Mouse (Mus musculus) forebrain, postnatal 0 days (tissue): ENCODE data around the gene Lamb1. TPM values are rescaled to one million over a fixed set of nuclear protein-coding genes. Genes with fewer than 3 reads are reported as not detected.

ENCODE experiments used
- ATAC-seq: fragments of 200-750 bp; cut with Nextera tagmentation; 2 replicates; pipeline ENCODE4 v1.8.0; 2017; ENCODE audit warnings: mild to moderate bottlenecking, moderate library complexity
- DNase-seq: peaks from one replicate; pipeline ENCODE4 v3.0.0-alpha.2; 2015
- H3K27ac ChIP-seq: fragments of 300-500 bp; sonication (generic); 2 replicates; pipeline ENCODE4 v1.5.1; 2014; ENCODE audit warnings: low read depth, mild to moderate bottlenecking, antibody characterized with exemption, low read length, moderate library complexity, mixed read lengths
- H3K27me3 ChIP-seq: fragments of 300-500 bp; sonication (generic); 2 replicates; pipeline ENCODE4 v1.6.1; 2014; ENCODE audit warnings: mild to moderate bottlenecking, low read length, mixed read lengths; ENCODE audit not compliant: insufficient read depth
- H3K36me3 ChIP-seq: fragments of 300-500 bp; sonication (generic); 2 replicates; pipeline ENCODE4 v1.6.1; 2014; ENCODE audit warnings: mild to moderate bottlenecking, moderate library complexity; ENCODE audit not compliant: insufficient read depth
- H3K4me1 ChIP-seq: fragments of 300-500 bp; sonication (generic); 2 replicates; pipeline ENCODE4 v1.6.1; 2014; ENCODE audit warnings: antibody characterized with exemption; ENCODE audit not compliant: insufficient read depth
- H3K4me2 ChIP-seq: fragments of 300-500 bp; sonication (generic); 2 replicates; pipeline ENCODE4 v1.6.1; 2014; ENCODE audit warnings: low read depth, mild to moderate bottlenecking, moderate library complexity
- H3K4me3 ChIP-seq: fragments of 300-500 bp; sonication (generic); 2 replicates; pipeline ENCODE4 v1.5.1; 2014; ENCODE audit warnings: low read depth, low read length, mixed read lengths
- H3K9ac ChIP-seq: fragments of 300-500 bp; sonication (generic); 2 replicates; pipeline ENCODE4 v1.6.1; 2014; ENCODE audit warnings: mild to moderate bottlenecking
- H3K9me3 ChIP-seq: fragments of 300-500 bp; sonication (generic); 2 replicates; pipeline ENCODE4 v1.6.1; 2016; ENCODE audit warnings: low read length
- CTCF ChIP-seq: sonication (generic); IDR thresholded peaks from 2 replicates; pipeline ENCODE4 v1.5.1; 2016; ENCODE audit warnings: antibody characterized with exemption, control low read depth, low read depth
- WGBS: fragments of 180-500 bp; shearing (Covaris S2); extraction: QIAGEN DNeasy Blood & Tissue Kit; methylation state at CpG from one replicate; pipeline ENCODE4 v1.1.7; 2014; 5-methylcytosine and 5-hydroxymethylcytosine counted together
- polyA plus RNA-seq: library from polyadenylated mRNA; unstranded; fragments of >200 nt; fragmentation: Nextera tagmentation; extraction: Ambion mirVana; gene quantifications from 2 replicates; pipeline ENCODE4 v1.2.1, GENCODE M21; 2015
- total RNA-seq: library from RNA; depleted of rRNA; stranded (reverse); fragments of >200 nt; gene quantifications from 2 replicates; pipeline ENCODE4 v1.2.3, GENCODE M21; 2014

Lamb1 gene
- total and polyA plus RNA-seq, 2 experiments from 2014 or later = 12.1 to 33.4 TPM

DNA sequence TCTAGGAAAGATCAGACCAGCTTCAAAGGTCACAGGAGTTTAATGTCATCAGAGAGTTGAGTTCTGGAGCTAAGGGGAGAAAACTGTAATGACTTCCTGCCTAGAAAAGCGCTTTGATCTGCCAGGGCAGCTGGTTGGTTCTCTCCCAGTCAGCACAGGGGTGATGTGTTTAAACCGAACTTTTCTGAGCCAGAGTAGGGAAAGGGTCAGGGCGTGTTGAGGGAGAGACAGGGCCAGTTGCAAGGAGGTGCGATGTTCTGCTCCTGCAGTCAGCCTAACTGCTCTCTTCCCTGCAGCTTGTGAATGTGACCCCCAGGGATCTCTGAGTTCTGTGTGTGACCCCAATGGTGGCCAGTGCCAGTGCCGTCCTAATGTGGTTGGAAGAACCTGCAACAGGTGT is 37.2 kb downstream of the Lamb1 start:
- Histone ChIP-seq H3K4me3 (no peak overlapping the region), H3K36me3 (peaks cover 25% of the 10 kb centered on the region), H3K27ac (no peak overlapping the region), H3K9me3 (no peaks in the 10 kb centered on the region), H3K4me2 (no peak overlapping the region), H3K9ac (no peak overlapping the region), H3K27me3 (no peaks in the 10 kb centered on the region), H3K4me1 (no peaks in the 10 kb centered on the region)
- DNase-seq = no peak
- WGBS = 74% methylated on average over 5 of the region's 5 CpGs
- ATAC-seq = no peak; the same call in 1 of the 2 replicates
- no peak for TF ChIP-seq CTCF

DNA sequence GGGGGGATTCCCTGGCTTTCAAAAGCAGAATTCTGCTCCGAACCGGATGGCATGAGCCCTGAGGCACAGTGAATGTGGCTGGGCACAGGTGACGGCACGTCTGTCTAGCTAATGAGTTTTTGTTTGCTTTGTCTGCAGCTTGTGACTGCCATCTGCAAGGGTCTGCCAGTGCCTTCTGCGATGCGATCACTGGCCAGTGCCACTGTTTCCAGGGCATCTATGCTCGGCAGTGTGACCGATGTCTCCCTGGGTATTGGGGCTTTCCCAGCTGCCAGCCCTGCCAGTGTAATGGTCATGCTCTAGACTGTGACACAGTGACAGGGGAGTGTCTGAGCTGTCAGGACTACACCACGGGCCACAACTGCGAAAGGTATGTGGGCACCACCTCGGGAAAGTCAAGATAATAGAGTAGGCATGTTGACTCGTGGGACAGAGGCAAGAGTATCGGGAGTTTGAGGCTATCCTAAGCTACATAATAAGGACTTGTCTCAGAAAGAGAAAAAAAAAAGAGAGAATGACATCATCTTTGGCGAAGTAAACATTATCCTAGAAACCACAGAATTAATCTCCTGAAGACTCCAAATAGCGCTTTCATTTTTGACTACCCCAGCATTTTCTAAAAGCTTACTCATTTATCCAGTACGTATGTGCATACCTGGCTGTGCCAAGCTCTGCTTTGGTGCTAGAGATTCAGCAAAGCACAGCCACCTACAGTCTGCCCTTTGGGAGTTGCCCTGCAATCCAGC is 37.9 kb downstream of the Lamb1 start:
- TF ChIP-seq CTCF = no peak
- no peak overlapping the region for H3K9ac ChIP-seq
- H3K4me1 ChIP-seq = no peaks in the 10 kb centered on the region
- peaks cover 25% of the 10 kb centered on the region for H3K36me3 ChIP-seq
- H3K4me3 ChIP-seq = no peak overlapping the region
- H3K27ac ChIP-seq = no peak overlapping the region
- no peaks in the 10 kb centered on the region for H3K9me3 ChIP-seq
- DNase-seq (peak; percentile 22), ATAC-seq (peak; percentile 68)
- H3K4me2 ChIP-seq = no peak overlapping the region
- 57% methylated on average over 16 of the region's 16 CpGs for WGBS
- no peaks in the 10 kb centered on the region for H3K27me3 ChIP-seq

DNA sequence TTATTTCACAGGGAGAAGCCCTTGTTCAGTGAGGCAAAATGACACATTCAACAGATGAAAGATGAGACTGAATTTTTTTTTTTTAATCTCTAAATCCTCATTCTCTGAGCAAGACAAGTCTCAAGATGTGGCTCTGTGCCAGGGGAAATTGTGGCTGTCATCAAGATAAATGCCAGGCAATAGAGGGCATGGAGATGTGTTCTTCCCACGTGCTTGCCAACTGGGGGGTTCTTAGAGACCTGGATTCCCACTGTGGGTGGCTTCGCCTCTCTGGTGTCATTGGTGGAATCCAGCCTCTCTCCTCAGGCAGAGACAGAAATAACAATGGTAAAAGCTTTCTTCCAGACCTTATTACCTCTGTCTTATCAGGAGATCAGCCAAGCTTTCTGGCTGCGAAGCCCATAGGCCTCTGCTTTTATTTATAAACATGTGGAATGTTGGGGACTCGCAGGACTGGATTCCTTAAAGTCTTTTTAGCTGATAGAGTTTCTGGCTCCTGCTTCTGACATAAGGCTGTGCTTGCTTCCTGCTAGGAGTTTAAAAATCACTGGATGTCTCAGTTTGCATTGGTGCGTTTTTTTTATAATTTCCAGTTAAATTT is 41.1 kb downstream of the Lamb1 start:
- no peaks in the 10 kb centered on the region for H3K9me3 ChIP-seq
- H3K4me2 ChIP-seq = no peak overlapping the region
- DNase-seq (no peak), ATAC-seq (peak; percentile 32; the same call in 1 of the 2 replicates)
- H3K27ac ChIP-seq = no peak overlapping the region
- no peak for TF ChIP-seq CTCF
- WGBS = 62% methylated on average over 5 of the region's 5 CpGs
- H3K27me3 ChIP-seq = no peaks in the 10 kb centered on the region
- H3K4me3 ChIP-seq = no peak overlapping the region
- H3K9ac ChIP-seq = no peak overlapping the region
- H3K36me3 ChIP-seq = peaks cover 14% of the 10 kb centered on the region; the same call in 1 of the 2 replicates
- H3K4me1 ChIP-seq = no peaks in the 10 kb centered on the region

DNA sequence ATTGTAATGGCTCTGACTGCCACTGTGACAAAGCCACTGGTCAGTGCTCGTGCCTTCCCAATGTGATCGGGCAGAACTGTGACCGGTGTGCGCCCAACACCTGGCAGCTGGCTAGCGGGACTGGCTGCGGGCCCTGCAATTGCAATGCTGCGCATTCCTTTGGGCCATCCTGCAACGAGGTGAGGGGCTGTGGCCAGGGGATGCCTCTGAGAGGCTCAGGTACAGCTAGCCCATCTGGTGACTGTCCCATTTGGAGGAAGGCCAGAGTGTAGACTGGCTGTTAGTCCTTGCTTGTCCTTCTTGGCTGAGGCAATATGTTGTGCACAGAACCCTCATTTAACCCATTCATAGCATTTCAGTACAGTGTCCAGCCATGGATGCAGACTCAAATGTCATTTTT is 42.0 kb downstream of the Lamb1 start:
- Histone ChIP-seq H3K4me2 (no peak overlapping the region), H3K9me3 (no peaks in the 10 kb centered on the region), H3K4me1 (no peaks in the 10 kb centered on the region), H3K9ac (no peak overlapping the region), H3K4me3 (no peak overlapping the region), H3K27ac (no peak overlapping the region), H3K27me3 (no peaks in the 10 kb centered on the region), H3K36me3 (peaks cover 11% of the 10 kb centered on the region; the same call in 1 of the 2 replicates)
- no peak for TF ChIP-seq CTCF
- 89% methylated on average over 8 of the region's 8 CpGs for WGBS
- ATAC-seq = no peak
- DNase-seq = no peak

DNA sequence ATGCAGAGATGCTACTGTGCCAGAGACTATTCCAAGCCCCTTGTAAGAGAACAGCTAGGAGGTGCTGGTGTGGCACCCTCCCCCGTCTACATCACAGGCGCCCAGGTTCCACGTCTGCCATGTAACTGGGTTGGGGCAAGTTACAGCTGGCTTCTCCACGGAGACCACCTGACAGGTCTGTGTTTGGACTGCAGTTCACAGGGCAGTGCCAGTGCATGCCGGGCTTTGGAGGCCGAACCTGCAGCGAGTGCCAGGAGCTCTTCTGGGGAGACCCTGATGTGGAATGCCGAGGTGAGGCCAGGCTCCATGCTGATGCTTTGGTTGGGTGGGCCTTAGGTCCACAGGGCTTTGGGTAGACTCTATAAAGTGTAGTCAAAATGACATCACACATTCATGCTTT is 42.7 kb downstream of the Lamb1 start:
- Histone ChIP-seq H3K4me3 (no peak overlapping the region), H3K4me2 (no peak overlapping the region), H3K4me1 (no peaks in the 10 kb centered on the region), H3K27ac (no peak overlapping the region), H3K36me3 (peaks cover 12% of the 10 kb centered on the region; the same call in 1 of the 2 replicates), H3K9me3 (no peaks in the 10 kb centered on the region), H3K9ac (no peak overlapping the region), H3K27me3 (no peaks in the 10 kb centered on the region)
- no peak for DNase-seq
- no peak for ATAC-seq
- no peak for TF ChIP-seq CTCF
- 94% methylated on average over 8 of the region's 8 CpGs for WGBS

DNA sequence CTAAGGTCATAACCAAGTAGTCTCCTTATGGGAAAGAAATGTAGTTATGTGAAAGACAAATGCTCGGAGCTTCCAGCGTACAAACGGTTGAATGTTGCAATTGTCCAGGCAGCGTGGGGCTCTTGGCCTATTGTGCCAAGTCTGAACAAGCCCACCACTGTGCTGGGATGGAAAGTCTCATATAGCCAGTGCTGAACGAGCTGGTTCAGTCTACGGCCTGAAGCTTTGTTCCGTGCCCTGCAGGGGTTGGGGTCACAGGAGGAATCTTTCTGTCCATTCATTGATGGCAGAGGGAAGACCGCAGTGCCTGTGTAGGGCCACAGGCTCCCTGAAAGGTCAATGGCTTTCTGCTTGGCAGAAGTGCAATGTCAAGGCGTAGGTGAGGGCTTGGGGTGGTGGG is 45.7 kb downstream of the Lamb1 start:
- peaks cover 8% of the 10 kb centered on the region; the same call in 1 of the 2 replicates for H3K36me3 ChIP-seq
- WGBS = 47% methylated on average over 9 of the region's 9 CpGs
- H3K4me3 ChIP-seq = no peak overlapping the region
- ATAC-seq (no peak), DNase-seq (no peak)
- no peaks in the 10 kb centered on the region for H3K27me3 ChIP-seq
- no peak for TF ChIP-seq CTCF
- H3K4me2 ChIP-seq = no peak overlapping the region
- H3K9ac ChIP-seq = no peak overlapping the region
- H3K9me3 ChIP-seq = no peaks in the 10 kb centered on the region
- H3K27ac ChIP-seq = no peak overlapping the region
- H3K4me1 ChIP-seq = no peaks in the 10 kb centered on the region

DNA sequence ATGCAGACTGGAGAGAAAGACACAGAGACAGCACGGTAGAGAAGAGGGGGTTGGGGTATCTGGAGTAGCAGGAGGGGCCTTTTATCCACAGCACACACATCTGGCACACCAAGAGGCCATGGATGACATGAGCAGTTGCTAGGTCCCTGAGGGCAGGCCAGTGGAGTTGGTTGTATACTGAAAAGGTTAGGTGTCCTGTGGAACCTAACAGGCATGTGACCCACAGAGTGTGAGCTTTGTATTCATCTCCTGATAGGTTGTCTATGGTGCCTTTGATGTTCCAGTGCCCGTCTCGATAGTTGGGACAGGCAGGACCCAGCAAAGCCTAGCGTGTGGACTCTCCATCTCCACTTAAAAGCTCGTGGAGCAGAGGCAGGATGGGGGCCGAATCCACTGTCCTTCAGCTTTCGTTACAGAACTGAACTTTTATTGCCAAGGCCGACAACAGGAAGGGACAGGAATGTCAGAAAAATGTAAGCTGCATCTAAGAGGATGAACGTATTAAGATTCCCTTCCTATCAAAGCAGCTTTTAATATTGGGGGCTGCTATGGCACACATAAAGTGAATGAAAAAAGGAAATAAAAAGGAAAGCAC is 46.7 kb downstream of the Lamb1 start:
- TF ChIP-seq CTCF = no peak
- DNase-seq (no peak), ATAC-seq (no peak)
- no peaks in the 10 kb centered on the region for H3K27me3 ChIP-seq
- no peak overlapping the region for H3K9ac ChIP-seq
- no peak overlapping the region for H3K4me2 ChIP-seq
- H3K4me1 ChIP-seq = no peaks in the 10 kb centered on the region
- no peak overlapping the region for H3K4me3 ChIP-seq
- no peak overlapping the region for H3K27ac ChIP-seq
- H3K36me3 ChIP-seq = peaks cover 8% of the 10 kb centered on the region; the same call in 1 of the 2 replicates
- WGBS = 90% methylated on average over 9 of the region's 9 CpGs
- H3K9me3 ChIP-seq = no peaks in the 10 kb centered on the region
